ENCODE assay signal across 8 mouse cellular contexts in the genomic region with DNA sequence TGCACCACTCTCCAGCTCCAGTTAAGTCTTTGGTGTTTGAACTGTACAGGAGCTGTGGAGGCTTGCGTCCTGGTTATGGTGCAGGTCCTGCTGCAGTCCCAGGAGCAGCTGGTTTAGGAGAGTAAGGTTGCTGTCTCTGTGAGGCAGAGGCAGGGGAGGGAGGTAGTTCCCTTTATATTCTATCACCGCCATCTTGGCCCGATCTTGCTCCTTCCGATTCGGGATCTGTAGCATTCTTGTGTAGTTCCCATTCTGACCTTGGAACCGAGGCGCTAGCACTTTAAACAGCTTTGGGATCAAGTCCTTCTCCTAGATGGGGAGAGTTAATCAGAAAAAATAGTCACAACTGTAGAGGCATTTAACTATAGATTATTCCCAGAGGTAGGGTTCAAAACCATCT. TPM values are rescaled to one million over a fixed set of nuclear protein-coding genes. Genes with fewer than 3 reads are reported as not detected.
A peak's percentile ranks its signal among the peaks of the same experiment; 100 is the strongest.
DNase-seq lines count a peak whose midpoint lies in the region; ATAC-seq and TF ChIP-seq lines count a peak whose summit lies in the region.

No protein-coding gene starts in this region.

- peaks cover 31% of the 10 kb centered on the region for H3K36me3 ChIP-seq in heart, embryonic 13.5 days
- H3K36me3 ChIP-seq in MEL (ENCODE audit: control insufficient read depth in 1 of 2, insufficient read depth in 2 of 2, low read length in 2 of 2) = peaks cover 5 to 17% of the 10 kb centered on the region in 2 experiments; a peak in 3 of 4 replicates
- H3K36me3 ChIP-seq in heart, embryonic 16.5 days (ENCODE audit: control insufficient read depth, insufficient read depth) = peaks cover 13% of the 10 kb centered on the region
- H3K36me3 ChIP-seq in midbrain, embryonic 11.5 days (ENCODE audit: control insufficient read depth, insufficient read depth, low read length) = peaks cover 8% of the 10 kb centered on the region; the same call in 1 of the 2 replicates

- TF ChIP-seq EP300 in MEL (IDR thresholded peaks at IDR 0.05; ENCODE audit: low read depth in 1 of 2, low read length in 2 of 2) = no peak

- TF ChIP-seq POLR2A in MEL (IDR thresholded peaks at IDR 0.05; ENCODE audit: control insufficient read depth in 1 of 2, insufficient read depth in 1 of 2, low read depth in 1 of 2, low read length in 2 of 2, poor library complexity in 1 of 2) = no peak

- no peaks in the 10 kb centered on the region for H3K9me3 ChIP-seq in heart, embryonic 13.5 days
- no peaks in the 10 kb centered on the region for H3K9me3 ChIP-seq in MEL (replicated peaks; ENCODE audit: insufficient read depth, low read length)
- peaks cover 2% of the 10 kb centered on the region; the same call in 1 of the 2 replicates for H3K9me3 ChIP-seq in heart, embryonic 16.5 days (replicated peaks; ENCODE audit: control insufficient read depth, low read length)
- H3K9me3 ChIP-seq in midbrain, embryonic 11.5 days (ENCODE audit: control insufficient read depth, low read length) = no peaks in the 10 kb centered on the region

- peak overlapping the region; percentile 96 for H3K9ac ChIP-seq in heart, embryonic 13.5 days
- peak overlapping the region; percentile 95 for H3K9ac ChIP-seq in MEL (ENCODE audit: control insufficient read depth, low read depth, low read length, poor library complexity, severe bottlenecking)
- H3K9ac ChIP-seq in heart, embryonic 16.5 days (ENCODE audit: low read length) = peak overlapping the region; percentile 100
- peak overlapping the region; percentile 93 for H3K9ac ChIP-seq in midbrain, embryonic 11.5 days (ENCODE audit: low read length)

- peak overlapping the region; percentile 85 for H3K4me3 ChIP-seq in heart, embryonic 13.5 days
- peak overlapping the region; percentile 78 to 91 for H3K4me3 ChIP-seq in MEL (ENCODE audit: control insufficient read depth in 1 of 2, insufficient read depth in 1 of 2, low read depth in 2 of 2, low read length in 2 of 2)
- H3K4me3 ChIP-seq in heart, embryonic 16.5 days (ENCODE audit: low read length) = peak overlapping the region; percentile 97
- H3K4me3 ChIP-seq in midbrain, embryonic 11.5 days (ENCODE audit: low read depth, low read length) = peak overlapping the region; percentile 84

- 80% methylated on average over 7 of the region's 7 CpGs for WGBS in heart, embryonic 13.5 days
- 75% methylated on average over 7 of the region's 7 CpGs for WGBS in heart, embryonic 16.5 days
- 85% methylated on average over 7 of the region's 7 CpGs for WGBS in midbrain, embryonic 11.5 days

- H3K27ac ChIP-seq in heart, embryonic 13.5 days (replicated peaks) = peak overlapping the region; percentile 90
- peak overlapping the region; percentile 68; the same call in 1 of the 2 replicates for H3K27ac ChIP-seq in MEL (ENCODE audit: control insufficient read depth, low read depth, low read length)
- H3K27ac ChIP-seq in heart, embryonic 16.5 days (ENCODE audit: low read length) = no peak overlapping the region
- H3K27ac ChIP-seq in midbrain, embryonic 11.5 days (ENCODE audit: low read depth, low read length) = no peak overlapping the region

- H3K4me1 ChIP-seq in heart, embryonic 13.5 days = peaks cover 19% of the 10 kb centered on the region
- H3K4me1 ChIP-seq in MEL (ENCODE audit: control insufficient read depth in 1 of 2, insufficient read depth in 2 of 2, low read length in 2 of 2) = peaks cover 0 to 17% of the 10 kb centered on the region in 2 experiments; a peak in 3 of 4 replicates
- H3K4me1 ChIP-seq in heart, embryonic 16.5 days (ENCODE audit: control insufficient read depth, insufficient read depth, low read length) = peaks cover 8% of the 10 kb centered on the region
- peaks cover 7% of the 10 kb centered on the region for H3K4me1 ChIP-seq in midbrain, embryonic 11.5 days (ENCODE audit: control insufficient read depth, insufficient read depth, low read length)

- peak overlapping the region; percentile 77 for H3K4me2 ChIP-seq in heart, embryonic 13.5 days
- H3K4me2 ChIP-seq in heart, embryonic 16.5 days (ENCODE audit: low read depth, low read length) = peak overlapping the region; percentile 88
- H3K4me2 ChIP-seq in midbrain, embryonic 11.5 days = peak overlapping the region; percentile 63

- TF ChIP-seq CTCF in MEL (IDR thresholded peaks at IDR 0.05 in 2 of 3, conservative IDR thresholded peaks at IDR 0.05 in 1 of 3; ENCODE audit: control insufficient read depth in 1 of 3, insufficient read depth in 1 of 3, low read depth in 2 of 3, low read length in 3 of 3, poor library complexity in 1 of 3, severe bottlenecking in 1 of 3) = no peak

- H3K79me2 ChIP-seq in MEL (ENCODE audit: control insufficient read depth, insufficient read depth, low read length, poor library complexity) = peaks cover 12% of the 10 kb centered on the region

- DNase-seq in heart, postnatal 4 days = no peak
- peak; percentile 57 for DNase-seq in MEL (ENCODE audit: low read depth, low spot score)
- DNase-seq in midbrain, embryonic 11.5 days (ENCODE audit: low spot score, missing footprints) = peak; percentile 84
- DNase-seq in urinary bladder, postnatal 10 days (ENCODE audit: low spot score) = no peak
- DNase-seq in retina, embryonic 14.5 days (ENCODE audit: low spot score) = no peak
- no peak for DNase-seq in frontal cortex, postnatal 10 days (ENCODE audit: low spot score in 2 of 2)

- no peak for TF ChIP-seq RAD21 in MEL (IDR thresholded peaks at IDR 0.05; ENCODE audit: low read depth, low read length)

- H3K27me3 ChIP-seq in heart, embryonic 13.5 days (replicated peaks) = no peaks in the 10 kb centered on the region
- H3K27me3 ChIP-seq in MEL (ENCODE audit: control insufficient read depth in 1 of 2, insufficient read depth in 2 of 2, low read length in 2 of 2) = peaks cover 0 to 1% of the 10 kb centered on the region in 2 experiments; a peak in 1 of 4 replicates
- no peaks in the 10 kb centered on the region for H3K27me3 ChIP-seq in heart, embryonic 16.5 days (ENCODE audit: control insufficient read depth, insufficient read depth, low read length)
- H3K27me3 ChIP-seq in midbrain, embryonic 11.5 days (ENCODE audit: control insufficient read depth, insufficient read depth, low read length) = no peaks in the 10 kb centered on the region

- ATAC-seq in heart, embryonic 13.5 days (ENCODE audit: extremely low read depth, insufficient number of reproducible peaks, low FRiP score, low TSS enrichment) = no peak
- ATAC-seq in heart, embryonic 16.5 days (replicated peaks; ENCODE audit: extremely low read depth, insufficient read depth, low FRiP score) = no peak
- no peak for ATAC-seq in midbrain, embryonic 11.5 days (ENCODE audit: low FRiP score)

TF ChIP-seq in MEL, 35 proteins besides CTCF, POLR2A, EP300 and RAD21:
- TF ChIP-seq USF1 (IDR thresholded peaks at IDR 0.05; ENCODE audit: low read depth, low read length) (no peak), NRF1 (IDR thresholded peaks at IDR 0.05; ENCODE audit: insufficient read depth, low read depth, low read length, poor library complexity, severe bottlenecking) (no peak), TCF12 (IDR thresholded peaks at IDR 0.05; ENCODE audit: low read depth, low read length) (no peak), POLR2AphosphoS2 (IDR thresholded peaks at IDR 0.05; ENCODE audit: low read length) (no peak)

RNA-seq across cellular contexts. Expression of a gene that starts 1.1 kb away (rescaled TPM):
- 226 and 239 TPM in 2 replicates for polyA plus RNA-seq in heart, embryonic 13.5 days (2015; fragmentation: Nextera tagmentation; extraction: Ambion mirVana)
- 100 to 1,000 TPM; 106 to 111 TPM for total RNA-seq in heart, postnatal 4 days (2021)
- 198 and 230 TPM in 2 replicates for total RNA-seq in MEL (2012; rRNA removed)
- 100 to 1,000 TPM in 1 of 2 experiments, not detected in 1; 196 TPM for polyA plus RNA-seq in MEL (2012; ENCODE audit: insufficient read depth in 1 of 2, insufficient read length in 2 of 2, low read depth in 1 of 2, low replicate concordance in 2 of 2, missing spikeins in 1 of 2)
- polyA plus RNA-seq in heart, embryonic 16.5 days (2015; fragmentation: Nextera tagmentation; extraction: Ambion mirVana) = 210 and 235 TPM in 2 replicates
- 245 and 258 TPM in 2 replicates for polyA plus RNA-seq in midbrain, embryonic 11.5 days (2014; fragmentation: Nextera tagmentation; extraction: Ambion mirVana)

RNA-seq across cellular contexts. Expression of a gene that starts 22.4 kb away (rescaled TPM):
- polyA plus RNA-seq in heart, embryonic 13.5 days (2015; fragmentation: Nextera tagmentation; extraction: Ambion mirVana) = 4.7 and 5.9 TPM in 2 replicates
- 10 to 100 TPM; 36.3 to 40.0 TPM for total RNA-seq in heart, postnatal 4 days (2021)
- total RNA-seq in MEL (2012; rRNA removed) = 0.03 and 0.08 TPM in 2 replicates
- polyA plus RNA-seq in MEL (2012; ENCODE audit: insufficient read depth in 1 of 2, insufficient read length in 2 of 2, low read depth in 1 of 2, low replicate concordance in 2 of 2, missing spikeins in 1 of 2) = under 1 TPM in 1 of 2 experiments, not detected in 1; 0.11 TPM
- polyA plus RNA-seq in heart, embryonic 16.5 days (2015; fragmentation: Nextera tagmentation; extraction: Ambion mirVana) = 3.1 and 4.3 TPM in 2 replicates
- polyA plus RNA-seq in midbrain, embryonic 11.5 days (2014; fragmentation: Nextera tagmentation; extraction: Ambion mirVana) = 10.7 and 12.7 TPM in 2 replicates

RNA-seq across cellular contexts. Expression of a gene that starts 57.8 kb away (rescaled TPM):
- 80.7 and 88.2 TPM in 2 replicates for polyA plus RNA-seq in heart, embryonic 13.5 days (2015; fragmentation: Nextera tagmentation; extraction: Ambion mirVana)
- total RNA-seq in heart, postnatal 4 days (2021) = 10 to 100 TPM; 40.5 to 42.2 TPM
- total RNA-seq in MEL (2012; rRNA removed) = 17.5 and 17.6 TPM in 2 replicates
- 10 to 100 TPM in 1 of 2 experiments, not detected in 1; 45.4 TPM for polyA plus RNA-seq in MEL (2012; ENCODE audit: insufficient read depth in 1 of 2, insufficient read length in 2 of 2, low read depth in 1 of 2, low replicate concordance in 2 of 2, missing spikeins in 1 of 2)
- 74.6 and 77.5 TPM in 2 replicates for polyA plus RNA-seq in heart, embryonic 16.5 days (2015; fragmentation: Nextera tagmentation; extraction: Ambion mirVana)
- 54.1 and 57.9 TPM in 2 replicates for polyA plus RNA-seq in midbrain, embryonic 11.5 days (2014; fragmentation: Nextera tagmentation; extraction: Ambion mirVana)

Comparison
In these comparisons a context has a peak if more than half of its experiments do, and no peak if none do; other contexts are left out.
1. H3K27ac ChIP-seq: peak in heart, embryonic 13.5 days (single experiment) and MEL (single experiment); none in heart, embryonic 16.5 days (single experiment) and midbrain, embryonic 11.5 days (single experiment).
2. DNase-seq: peak in MEL (single experiment) and midbrain, embryonic 11.5 days (single experiment); none in heart, postnatal 4 days (single experiment), urinary bladder, postnatal 10 days (single experiment), retina, embryonic 14.5 days (single experiment) and frontal cortex, postnatal 10 days (0 of 2).
3. Peak in every context shown above with its lines, with median percentiles within 50 percentile points of each other: H3K4me2 ChIP-seq, H3K4me3 ChIP-seq and H3K9ac ChIP-seq.